Mouse (Mus musculus) lung, adult 18-20 months (tissue): ENCODE measurements at regions not wholly inside any gene's neighbourhood (a gene's known extent, or its start where the extent isn't known, plus 50 kb on each side); places are given as distances from the start of the nearest gene placed in this dataset.

ENCODE experiments used
- DNase-seq, 2 experiments: peaks; one replicate each; pipeline ENCODE4 v3.0.0; 2022; ENCODE audit warnings: mixed read lengths in 2 of 2

GRCm38 (mm10) chr1:193610471-193610870 is 240.4 kb upstream of the Camk1g start:
- DNase-seq: no peak

GRCm38 (mm10) chr1:193599895-193600294 is 229.8 kb upstream of the Camk1g start:
- DNase-seq: no peak

DNA sequence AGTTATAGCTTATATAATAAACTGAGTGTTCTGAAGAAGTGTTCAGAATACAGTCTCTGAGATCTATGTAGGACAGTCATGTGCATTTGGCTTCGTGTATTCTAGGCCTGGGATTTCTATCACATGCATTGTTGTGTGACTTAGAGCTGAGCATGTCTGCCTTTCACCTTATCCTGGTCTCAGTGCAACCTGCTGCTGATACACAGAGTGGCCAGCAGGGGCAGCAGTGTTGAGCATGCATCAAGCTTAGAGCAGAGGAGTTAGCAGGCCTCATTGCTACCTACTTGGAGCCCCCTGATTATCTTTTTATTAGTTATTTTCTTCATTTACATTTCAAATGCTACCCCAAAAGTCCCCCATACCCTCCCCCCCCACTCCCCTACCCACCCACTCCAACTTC is 229.1 kb upstream of the Camk1g start:
- no peak for DNase-seq

DNA sequence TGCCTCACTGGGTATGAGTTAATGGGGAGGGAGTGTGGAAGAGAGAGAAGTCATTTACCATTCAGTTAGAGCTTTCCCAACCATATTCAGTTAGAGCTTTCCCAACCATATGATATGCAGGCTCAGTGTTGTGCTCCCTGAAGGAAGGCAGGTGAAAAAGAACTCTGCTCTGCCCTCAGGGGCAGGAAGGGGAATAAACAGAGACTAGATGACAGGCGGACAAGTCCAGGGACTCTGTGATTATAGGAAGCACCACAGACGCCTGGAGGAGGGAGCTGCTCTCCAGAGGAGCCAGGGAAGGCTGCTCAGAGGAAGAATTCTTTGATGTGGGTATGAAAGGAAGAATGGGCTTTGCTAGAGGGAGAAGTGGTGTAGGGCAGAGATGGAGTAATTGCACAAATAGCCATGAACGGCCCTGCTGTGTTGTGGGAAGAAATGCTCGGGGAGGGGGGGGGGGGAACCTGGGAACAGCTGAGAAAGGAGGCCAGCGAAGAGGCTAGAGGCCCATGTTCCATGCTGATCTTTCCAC is 220.3 kb upstream of the Camk1g start:
- DNase-seq: no peak

- peak; percentile 24 to 50 for DNase-seq
Measured at GRCm38 (mm10) chr1:193588477-193589464, 218.7 kb upstream of the Camk1g start.

- no peak for DNase-seq
Measured at GRCm38 (mm10) chr1:193587317-193587716, 217.2 kb upstream of the Camk1g start.

DNA sequence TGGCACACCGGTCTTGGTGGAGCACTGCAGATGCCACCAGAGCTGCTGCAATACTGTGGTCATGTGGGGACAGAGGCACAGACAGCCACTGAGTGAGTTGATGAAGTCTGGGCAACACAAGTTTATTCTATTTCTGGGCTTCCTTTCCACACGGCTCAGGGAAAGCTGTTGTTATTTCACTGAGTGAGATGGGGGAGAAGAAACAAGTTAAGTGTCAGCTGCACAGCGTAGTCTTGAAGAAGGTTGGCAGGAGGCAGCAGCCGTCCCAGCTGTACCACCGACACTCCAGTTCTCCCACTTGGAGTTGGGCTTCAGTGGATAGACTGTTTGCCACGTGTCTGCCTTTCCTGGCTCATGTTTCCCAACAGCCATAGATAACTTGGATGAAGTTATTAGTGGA is 216.8 kb upstream of the Camk1g start:
- DNase-seq: no peak

DNA sequence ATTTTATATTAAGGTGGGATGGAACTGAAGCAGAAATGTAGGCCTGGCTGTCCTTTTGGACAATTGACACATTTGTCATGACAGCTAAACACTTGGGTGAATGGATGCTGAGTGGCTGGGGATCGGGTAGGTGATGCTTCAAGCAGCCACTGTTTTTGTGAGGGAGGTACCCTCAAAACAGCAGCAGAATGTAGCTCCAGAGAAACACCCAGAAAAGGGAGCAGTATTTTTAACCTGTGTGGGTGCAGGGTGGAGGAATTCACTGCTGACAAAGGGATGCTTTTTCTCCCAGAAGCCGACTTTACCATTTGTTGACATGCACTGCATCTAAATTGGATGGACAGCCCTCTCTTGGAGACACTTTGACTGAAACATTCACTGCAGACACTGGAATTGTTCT is 213.7 kb upstream of the Camk1g start:
- DNase-seq: no peak

GRCm38 (mm10) chr1:193580393-193580792 is 210.3 kb upstream of the Camk1g start:
- DNase-seq: no peak

GRCm38 (mm10) chr1:193579671-193580070 is 209.6 kb upstream of the Camk1g start:
- DNase-seq: no peak

DNA sequence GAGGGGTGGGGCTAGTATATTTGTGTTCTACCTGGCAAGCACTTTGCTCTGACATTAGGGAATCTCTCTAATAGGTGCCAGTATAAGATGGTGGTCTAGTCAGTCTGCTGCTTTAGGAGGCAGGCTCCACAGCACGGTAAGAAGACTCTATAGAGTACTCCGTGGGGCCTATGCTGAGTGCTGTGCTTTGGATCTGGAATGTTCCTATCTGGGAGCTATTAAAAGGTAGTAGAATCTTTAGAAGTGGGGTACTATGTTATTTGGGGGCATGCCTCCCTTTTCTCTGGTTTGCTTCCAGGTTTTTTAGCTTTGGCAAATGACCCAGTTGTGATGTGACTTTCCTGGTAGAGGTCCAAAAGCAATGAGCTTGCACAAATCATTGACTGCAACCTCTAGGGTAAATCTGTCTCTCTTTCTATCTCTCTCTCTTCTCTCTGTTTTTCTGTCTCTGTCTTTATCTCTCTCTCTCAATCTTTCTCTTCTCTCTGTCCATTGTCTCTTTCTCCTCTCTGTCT is 208.6 kb upstream of the Camk1g start:
- DNase-seq: no peak

- DNase-seq: no peak
Measured at GRCm38 (mm10) chr1:193577821-193578220, 207.7 kb upstream of the Camk1g start.

GRCm38 (mm10) chr1:193575986-193576713 is 206.1 kb upstream of the Camk1g start:
- peak; percentile 49 to 58 for DNase-seq

GRCm38 (mm10) chr1:193572827-193573226 is 202.7 kb upstream of the Camk1g start:
- no peak for DNase-seq

DNA sequence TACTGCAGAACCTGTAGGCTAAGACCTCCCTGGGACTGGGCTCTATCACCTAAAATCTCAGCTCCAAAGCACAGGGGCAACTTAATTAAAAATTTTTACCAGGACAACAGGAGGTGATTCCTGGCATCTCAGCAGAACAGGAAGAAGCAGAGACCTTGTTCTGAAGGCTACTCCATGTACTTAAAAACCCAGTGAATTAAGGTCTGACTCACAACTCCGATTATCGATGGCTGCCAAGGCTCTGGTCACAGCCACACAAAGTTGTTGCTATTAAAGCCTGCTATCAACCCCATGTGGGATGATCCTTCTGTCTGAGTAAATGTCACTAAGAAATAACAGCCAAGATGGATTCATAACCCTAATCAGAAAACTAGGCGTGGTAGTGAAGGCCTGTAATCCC is 202.3 kb upstream of the Camk1g start:
- no peak for DNase-seq

DNA sequence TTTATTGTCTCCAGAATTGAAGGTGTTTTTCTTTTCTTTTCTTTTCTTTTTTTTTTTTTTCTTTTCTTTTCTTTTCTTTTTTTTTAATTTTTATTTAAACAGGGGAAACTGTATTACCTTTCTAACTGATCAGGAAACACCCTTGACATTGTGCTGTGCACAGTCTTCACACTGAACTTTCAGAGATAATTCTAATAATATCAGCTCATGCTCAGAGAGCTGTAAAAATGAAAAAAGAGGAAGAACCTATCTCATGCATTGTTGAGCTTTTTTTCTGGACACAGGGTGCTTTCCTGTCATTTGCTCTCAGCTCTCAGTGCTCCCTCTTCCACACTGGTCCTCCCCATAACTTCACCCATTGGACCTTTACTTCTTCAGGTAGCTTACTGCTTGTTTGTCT is 201.0 kb upstream of the Camk1g start:
- DNase-seq: no peak

GRCm38 (mm10) chr1:193568586-193569174 is 198.6 kb upstream of the Camk1g start:
- no peak for DNase-seq

DNA sequence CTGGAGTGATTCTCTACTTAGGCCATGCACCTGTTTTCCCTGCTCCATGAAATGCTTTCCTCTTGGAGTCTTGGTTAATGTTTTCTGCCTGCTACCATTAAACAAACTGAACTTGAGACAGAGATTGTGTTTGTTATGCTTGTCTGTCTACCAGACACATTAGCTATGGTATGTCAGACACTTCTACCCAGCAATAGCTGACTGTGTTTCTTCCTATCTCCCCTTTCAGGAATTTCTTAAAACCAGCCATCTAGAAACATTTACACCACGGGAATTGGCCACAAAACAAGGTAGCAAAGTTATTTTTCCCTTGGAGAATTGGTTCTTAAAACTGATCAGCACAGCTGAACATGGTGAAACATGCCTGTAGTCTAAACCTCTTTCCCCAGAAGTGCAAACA is 197.1 kb upstream of the Camk1g start:
- no peak for DNase-seq

- no peak for DNase-seq
Measured at GRCm38 (mm10) chr1:193564225-193564624, 194.1 kb upstream of the Camk1g start.

DNA sequence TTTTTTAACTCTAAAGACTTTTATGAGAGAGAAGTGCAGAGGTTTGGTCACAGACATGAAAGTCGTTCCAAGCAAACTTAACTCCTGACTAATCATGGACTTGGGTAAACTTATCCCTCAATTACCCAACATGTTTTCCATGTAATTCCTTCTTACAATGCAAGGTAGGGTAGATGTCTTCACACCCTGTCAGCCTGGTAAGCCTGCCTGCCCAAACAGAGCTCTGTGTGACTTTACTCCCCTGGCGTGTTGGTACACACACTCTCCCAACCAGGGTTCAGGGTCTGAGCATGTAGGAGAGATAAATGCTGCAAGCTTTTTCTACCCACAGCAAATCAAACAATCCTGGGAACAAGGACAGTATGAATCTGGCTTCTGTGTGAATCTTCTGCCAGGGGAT is 192.1 kb upstream of the Camk1g start:
- no peak for DNase-seq

GRCm38 (mm10) chr1:193558122-193558521 is 188.0 kb upstream of the Camk1g start:
- DNase-seq: no peak

DNA sequence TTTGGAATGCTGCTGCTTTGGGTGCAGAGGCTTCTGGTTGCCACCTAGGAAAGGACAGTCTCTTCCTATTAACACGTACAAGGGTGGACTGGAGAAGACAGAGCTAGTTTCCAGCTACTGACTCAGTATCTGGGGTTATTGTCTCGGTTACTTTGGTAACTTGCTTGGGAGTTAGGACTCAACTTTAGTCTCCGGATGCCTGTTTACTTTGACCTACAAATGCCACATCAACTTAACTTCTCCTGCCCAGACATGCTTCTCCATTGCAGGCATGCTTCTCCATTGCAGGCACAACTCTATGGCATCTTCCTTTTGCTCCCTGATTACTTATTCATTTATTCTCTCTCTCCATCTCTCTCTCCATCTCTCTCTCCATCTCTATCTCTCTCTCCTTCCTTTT is 184.6 kb upstream of the Camk1g start:
- no peak for DNase-seq

DNA sequence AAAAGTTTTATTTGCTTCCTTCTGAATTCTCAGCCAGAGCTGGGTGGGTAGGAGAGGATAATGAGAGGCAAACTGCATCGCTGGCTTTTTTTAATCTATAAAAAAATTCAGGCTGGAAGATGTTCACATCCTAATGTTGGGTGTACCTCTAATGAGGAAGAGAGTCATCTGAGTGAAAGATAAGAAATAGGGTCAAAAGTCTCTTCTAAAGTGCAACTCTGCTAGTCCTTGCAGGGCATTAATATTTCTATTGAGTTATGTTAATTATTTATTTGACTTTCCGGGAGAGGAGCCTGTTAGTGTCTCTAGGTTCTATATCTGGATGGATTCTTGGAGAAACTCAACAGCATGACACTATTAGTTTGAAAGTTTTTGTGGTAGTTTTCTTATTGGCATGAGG is 182.2 kb upstream of the Camk1g start:
- DNase-seq: no peak
